22 mouse cellular contexts compared by ENCODE assay signal in genomic region chr1:33624900-33625299, GRCm38 (mm10). TPM values are rescaled to one million over a fixed set of nuclear protein-coding genes. Genes with fewer than 3 reads are reported as not detected.
DNase-seq lines count a peak whose midpoint lies in the region; ATAC-seq and TF ChIP-seq lines count a peak whose summit lies in the region.
"Had no signal": no experiment of that assay in that cellular context is flagged by ENCODE, and none has a peak within 500 bp of the region (broad histone marks: within the 10 kb centered on the region; RNA-seq: fewer than 3 reads in every experiment).

No protein-coding gene starts in this region.

- H3K4me2 ChIP-seq in liver, postnatal 0 days (ENCODE audit: low read depth, low read length), result no peak overlapping the region; the same call in 1 of the 2 replicates
- no peak overlapping the region for H3K4me2 ChIP-seq in forebrain, embryonic 13.5 days
- H3K4me2 ChIP-seq: hindbrain, embryonic 14.5 days; midbrain, embryonic 13.5 days; neural tube, embryonic 13.5 days had no signal

- H3K4me1 ChIP-seq in G1E (ENCODE audit: insufficient read depth, low read depth, low read length), result peaks cover 88% of the 10 kb centered on the region
- H3K4me1 ChIP-seq in liver, postnatal 0 days (ENCODE audit: insufficient read depth), result peaks cover 12% of the 10 kb centered on the region
- 0 out of 2 replicates have a peak, but pooled peaks cover 6% of the 10 kb centered on the region for H3K4me1 ChIP-seq in forebrain, embryonic 13.5 days
- H3K4me1 ChIP-seq: heart, embryonic 10.5 days; neural tube, embryonic 13.5 days had no signal

- peak overlapping the region; percentile 46; the same call in 1 of the 2 replicates for H3K27ac ChIP-seq in liver, postnatal 0 days (ENCODE audit: low read depth)
- no peak overlapping the region for H3K27ac ChIP-seq in forebrain, embryonic 13.5 days
- H3K27ac ChIP-seq: heart, embryonic 10.5 days; hindbrain, embryonic 14.5 days; midbrain, embryonic 13.5 days; neural tube, embryonic 13.5 days had no signal

- 70% methylated on average over 6 of the region's 6 CpGs for WGBS in liver, postnatal 0 days (ENCODE audit: insufficient replicate concordance)
- WGBS in forebrain, embryonic 13.5 days, result 98% methylated on average over 6 of the region's 6 CpGs

- peak; percentile 51 for DNase-seq in G1E (ENCODE audit: low spot score)
- peak; percentile 61 for DNase-seq in c-Kit-positive CD71-positive TER-119-negative erythroid progenitor cells, embryonic 14.5 days (ENCODE audit: low read depth)
- DNase-seq in liver, result peak; percentile 70
- no peak for DNase-seq in liver, postnatal 0 days
- DNase-seq in frontal cortex, adult 2 months (ENCODE audit: extremely low spot score in 1 of 2, low spot score in 1 of 2), result no peak
- no peak for DNase-seq in heart, adult 11 months
- DNase-seq: adrenal gland, postnatal 10 days; B cell, adult 2 months; cerebellum, adult 2 months; forebrain, postnatal 0 days; kidney, postnatal 36 days; layer of hippocampus, adult 9-11 months; lung, adult 2 months; lung, postnatal 4 days; right cerebral cortex, adult 18-20 months; thymus, adult 2 months had no signal

- no peaks in the 10 kb centered on the region for H3K27me3 ChIP-seq in G1E (ENCODE audit: insufficient read depth, low read length)
- no peaks in the 10 kb centered on the region for H3K27me3 ChIP-seq in liver, postnatal 0 days (ENCODE audit: insufficient read depth, low read length)
- H3K27me3 ChIP-seq in forebrain, embryonic 13.5 days, result no peaks in the 10 kb centered on the region
- H3K27me3 ChIP-seq: midbrain, embryonic 13.5 days; neural tube, embryonic 13.5 days; Patski had no signal

- H3K4me3 ChIP-seq in G1E (ENCODE audit: low read depth, low read length), result no peak overlapping the region; the same call in 1 of the 2 replicates
- no peak overlapping the region for H3K4me3 ChIP-seq in liver, postnatal 0 days (ENCODE audit: low read depth, low read length)
- no peak overlapping the region for H3K4me3 ChIP-seq in forebrain, embryonic 13.5 days
- H3K4me3 ChIP-seq: heart, embryonic 10.5 days; midbrain, embryonic 13.5 days; neural tube, embryonic 13.5 days had no signal

- H3K9me3 ChIP-seq in G1E (replicated peaks), result no peaks in the 10 kb centered on the region
- H3K9me3 ChIP-seq in liver, postnatal 0 days (ENCODE audit: low read length), result no peaks in the 10 kb centered on the region
- no peaks in the 10 kb centered on the region for H3K9me3 ChIP-seq in forebrain, embryonic 13.5 days (replicated peaks)
- H3K9me3 ChIP-seq: heart, embryonic 10.5 days; midbrain, embryonic 13.5 days; neural tube, embryonic 13.5 days had no signal

- peak; percentile 92 for TF ChIP-seq EP300 in liver, postnatal 0 days (IDR thresholded peaks at IDR 0.05; ENCODE audit: low read depth)

- H3K36me3 ChIP-seq in G1E (replicated peaks), result peaks cover 70% of the 10 kb centered on the region
- H3K36me3 ChIP-seq in liver, postnatal 0 days (replicated peaks; ENCODE audit: insufficient read depth, low read length), result peaks cover 20% of the 10 kb centered on the region
- peaks cover 38% of the 10 kb centered on the region for H3K36me3 ChIP-seq in forebrain, embryonic 13.5 days (ENCODE audit: poor library complexity, severe bottlenecking)

- ATAC-seq in G1E (ENCODE audit: extremely low read depth, insufficient number of reproducible peaks, low FRiP score, poor library complexity, severe bottlenecking), result peak; percentile 72
- peak; percentile 91 for ATAC-seq in liver, postnatal 0 days
- ATAC-seq in forebrain, embryonic 13.5 days, result no peak
- ATAC-seq: Patski had no signal

- no peak overlapping the region for H3K9ac ChIP-seq in liver, postnatal 0 days (replicated peaks)
- no peak overlapping the region for H3K9ac ChIP-seq in forebrain, embryonic 13.5 days
- H3K9ac ChIP-seq: forebrain, postnatal 0 days; hindbrain, embryonic 14.5 days; midbrain, embryonic 13.5 days; neural tube, embryonic 13.5 days had no signal

- TF ChIP-seq CTCF in G1E (IDR thresholded peaks at IDR 0.05; ENCODE audit: low read depth, low read length), result no peak
- TF ChIP-seq CTCF in liver, postnatal 0 days (IDR thresholded peaks at IDR 0.05; ENCODE audit: low read depth), result no peak

RNA-seq across cellular contexts. Expression of gene Prim2, which starts 44.7 kb away (rescaled TPM):
- total RNA-seq in G1E (2014; fragmentation: Nextera tagmentation) (214 and 237 TPM in 2 replicates), G1E (2017) (157 and 159 TPM in 2 replicates)
- polyA plus RNA-seq in G1E (2012), result 16.6 and 24.9 TPM in 2 replicates
- 14.1 and 15.7 TPM in 2 replicates for polyA plus RNA-seq in liver, postnatal 0 days (2015; fragmentation: Nextera tagmentation; extraction: Ambion mirVana)
- polyA plus RNA-seq in forebrain, embryonic 13.5 days (2015; fragmentation: Nextera tagmentation; extraction: Ambion mirVana), result 47.8 and 48.0 TPM in 2 replicates
- 9.6 and 9.9 TPM in 2 replicates for polyA plus RNA-seq in frontal cortex, adult 2 months (2012; rRNA removed)

Comparison
In these comparisons a context has a peak if more than half of its experiments do, and no peak if none do; other contexts are left out.
1. DNase-seq: peak in G1E (single experiment), c-Kit-positive CD71-positive TER-119-negative erythroid progenitor cells, embryonic 14.5 days (single experiment) and liver (single experiment); none in liver, postnatal 0 days (single experiment), frontal cortex, adult 2 months (0 of 2) and heart, adult 11 months (single experiment).